Mouse (Mus musculus): ENCODE measurements around the gene Fto. TPM values are rescaled to one million over a fixed set of nuclear protein-coding genes. Genes with fewer than 3 reads are reported as not detected.
A peak's percentile ranks its signal among the peaks of the same experiment; 100 is the strongest.

Fto gene
- polyA plus RNA-seq (2021), result 63.7 TPM

- ChIA-PET CTCF (interaction anchor here (1.0 kb wide), 1 partner anchor 17 kb away, joined by 3 read pairs; no protein-coding TSS in a partner anchor), POLR2A (interaction anchor here (1.0 to 1.3 kb wide), 2 partner anchors 9 to 14 kb away, joined by 3 read pairs; no protein-coding TSS in a partner anchor)
- ATAC-seq, result peak; percentile 100
- peak; percentile 98 for DNase-seq (ENCODE audit: low read depth, low spot score)
- TF ChIP-seq CTCF (IDR thresholded peaks at IDR 0.05), result peak; percentile 45
- H3K27me3 ChIP-seq, result no peaks in the 10 kb centered on the region
- in situ Hi-C loops (cut with MboI; ENCODE audit: low pct_unique_long_range_greater_than_20kb), result no loop called here
Observed at GRCm38 (mm10) chr8:91312835-91313832, at the start of gene Fto, which contains the start of gene Rpgrip1l. TSS of gene Fto (plus strand) at chr8:91313525. TSS of gene Rpgrip1l (minus strand) at chr8:91313262.

- in situ Hi-C loops (cut with MboI; ENCODE audit: low pct_unique_long_range_greater_than_20kb), result no loop called here
- CTCF ChIA-PET, result no interaction called here
Observed at GRCm38 (mm10) chr8:91263939-91264338, 49.4 kb upstream of the Fto start.

GRCm38 (mm10) chr8:91264564-91264963 lies 48.8 kb upstream of the Fto start:
- in situ Hi-C loops (cut with MboI; ENCODE audit: low pct_unique_long_range_greater_than_20kb), result no loop called here
- no peak for TF ChIP-seq CTCF (IDR thresholded peaks at IDR 0.05)
- POLR2A ChIA-PET, result no interaction called here
- DNase-seq (ENCODE audit: low read depth, low spot score) (no peak), ATAC-seq (no peak)
- CTCF ChIA-PET, result no interaction called here
- H3K27me3 ChIP-seq, result no peaks in the 10 kb centered on the region

More at GRCm38 (mm10) chr8:91263939-91264338, 49.4 kb upstream of the Fto start:
- TF ChIP-seq CTCF (IDR thresholded peaks at IDR 0.05), result no peak
- DNase-seq (ENCODE audit: low read depth, low spot score) (no peak), ATAC-seq (no peak)
- POLR2A ChIA-PET, result no interaction called here
- H3K27me3 ChIP-seq, result no peaks in the 10 kb centered on the region

DNA sequence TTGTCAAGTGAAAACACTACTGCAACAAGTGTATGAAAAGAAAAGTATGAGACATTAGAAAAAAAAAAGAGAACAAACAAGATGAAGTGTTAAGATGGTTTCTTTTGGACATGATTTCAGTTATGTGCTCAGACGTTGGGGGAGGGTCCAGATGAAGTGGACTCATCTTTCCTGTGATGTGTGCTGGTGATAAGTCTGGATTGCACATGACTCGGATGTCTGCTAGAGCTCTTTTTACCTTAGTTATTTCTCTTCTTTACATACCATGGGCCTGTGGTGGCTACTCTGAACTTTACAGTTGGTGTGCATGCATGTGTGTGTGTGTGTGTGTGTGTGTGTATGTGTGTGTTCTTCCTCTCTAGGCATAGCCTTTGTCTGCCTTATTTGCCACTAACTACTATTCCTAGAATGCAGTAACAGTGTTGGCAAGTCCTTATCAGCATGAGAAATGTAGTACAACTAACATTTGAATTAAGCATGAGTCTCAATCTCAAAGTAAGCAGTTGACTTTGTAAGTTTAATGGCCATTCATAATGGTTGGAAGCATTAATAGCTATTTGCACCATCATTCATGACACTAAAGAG lies 43.9 kb upstream of the Fto start:
- ChIA-PET POLR2A (no interaction called here), CTCF (no interaction called here)
- no peak for DNase-seq (ENCODE audit: low read depth, low spot score)
- no peaks in the 10 kb centered on the region for H3K27me3 ChIP-seq
- no peak for TF ChIP-seq CTCF (IDR thresholded peaks at IDR 0.05)
- in situ Hi-C loops (cut with MboI; ENCODE audit: low pct_unique_long_range_greater_than_20kb), result no loop called here
- ATAC-seq, result no peak

DNA sequence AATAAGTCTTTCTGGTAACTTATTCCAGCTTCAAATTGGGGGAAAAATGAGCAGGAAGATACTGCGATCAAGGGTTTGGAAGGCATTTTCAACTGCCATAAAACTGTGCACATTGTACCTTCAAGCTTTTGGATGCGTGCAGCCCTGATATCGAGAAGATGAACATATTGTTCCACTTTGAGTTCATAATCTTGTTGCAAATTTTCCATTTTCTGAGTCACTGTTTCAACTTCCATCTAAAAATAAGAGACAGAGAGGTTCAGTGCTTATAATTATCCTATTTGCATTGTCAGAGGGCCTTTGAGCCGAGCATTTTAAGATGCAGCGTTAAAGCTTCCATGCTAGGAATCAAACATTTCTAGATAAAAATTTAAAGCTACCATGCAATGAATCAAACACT lies 39.8 kb upstream of the Fto start:
- in situ Hi-C loops (cut with MboI; ENCODE audit: low pct_unique_long_range_greater_than_20kb), result no loop called here
- DNase-seq (ENCODE audit: low read depth, low spot score) (no peak), ATAC-seq (no peak)
- TF ChIP-seq CTCF (IDR thresholded peaks at IDR 0.05), result no peak
- no peaks in the 10 kb centered on the region for H3K27me3 ChIP-seq
- CTCF ChIA-PET, result interaction anchor here (0.8 to 1.3 kb wide), 4 partner anchors 16 to 1483 kb away, joined by 3 to 4 read pairs (median 3); no protein-coding TSS in a partner anchor
- POLR2A ChIA-PET, result no interaction called here

- peak; percentile 61 for TF ChIP-seq CTCF (IDR thresholded peaks at IDR 0.05)
- H3K27me3 ChIP-seq, result no peaks in the 10 kb centered on the region
- CTCF ChIA-PET, result interaction anchor here (1.0 kb wide), 1 partner anchor 13 kb away, joined by 3 read pairs; no protein-coding TSS in a partner anchor
- POLR2A ChIA-PET, result no interaction called here
- no peak for ATAC-seq
- in situ Hi-C loops (cut with MboI; ENCODE audit: low pct_unique_long_range_greater_than_20kb), result no loop called here
- DNase-seq (ENCODE audit: low read depth, low spot score), result no peak
Observed at GRCm38 (mm10) chr8:91276337-91276736, 37.0 kb upstream of the Fto start.

GRCm38 (mm10) chr8:91278060-91278459 lies 35.3 kb upstream of the Fto start:
- ATAC-seq (no peak), DNase-seq (ENCODE audit: low read depth, low spot score) (no peak)
- in situ Hi-C loops (cut with MboI; ENCODE audit: low pct_unique_long_range_greater_than_20kb), result no loop called here
- POLR2A ChIA-PET, result no interaction called here
- H3K27me3 ChIP-seq, result no peaks in the 10 kb centered on the region
- CTCF ChIA-PET, result no interaction called here
- TF ChIP-seq CTCF (IDR thresholded peaks at IDR 0.05), result no peak

DNA sequence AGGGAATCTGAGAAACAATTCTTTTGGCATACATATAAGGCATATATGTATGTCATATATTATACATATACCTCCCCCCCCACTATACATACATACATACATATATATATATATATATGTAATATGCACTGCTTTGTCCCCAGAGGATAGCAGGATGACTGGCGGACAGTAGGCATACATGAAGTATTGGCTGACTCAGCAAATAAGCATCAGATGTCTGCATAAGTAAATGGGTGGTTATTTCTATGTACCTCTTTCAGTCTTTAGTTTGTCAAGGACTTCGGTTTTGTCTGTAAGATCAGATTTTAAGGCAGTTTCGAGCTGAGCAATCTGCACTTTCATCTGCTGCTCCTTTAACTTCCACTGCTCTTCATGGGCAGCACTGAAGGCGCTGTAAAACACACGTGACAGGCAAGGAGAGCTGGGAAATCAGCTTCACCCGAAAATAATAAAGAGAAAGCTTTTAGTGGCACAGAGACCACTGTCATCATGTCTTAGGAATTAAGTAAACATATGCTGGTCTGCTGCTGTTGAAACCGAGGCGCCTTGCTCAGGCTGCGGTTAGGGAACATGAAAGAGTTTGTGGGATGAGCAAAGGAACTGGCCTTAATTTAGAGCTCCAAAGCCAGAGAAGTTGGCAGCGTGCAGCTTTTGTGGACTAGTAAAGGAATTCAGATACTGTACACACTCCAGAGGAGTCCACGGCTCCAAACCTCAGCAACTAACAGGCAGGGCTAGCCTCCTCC lies 32.7 kb upstream of the Fto start:
- ChIA-PET POLR2A (no interaction called here), CTCF (interaction anchor here (0.8 kb wide), 1 partner anchor 17 kb away, joined by 3 read pairs; no protein-coding TSS in a partner anchor)
- in situ Hi-C loops (cut with MboI; ENCODE audit: low pct_unique_long_range_greater_than_20kb), result no loop called here
- no peak for DNase-seq (ENCODE audit: low read depth, low spot score)
- no peak for ATAC-seq
- H3K27me3 ChIP-seq, result no peaks in the 10 kb centered on the region
- TF ChIP-seq CTCF (IDR thresholded peaks at IDR 0.05), result no peak

DNA sequence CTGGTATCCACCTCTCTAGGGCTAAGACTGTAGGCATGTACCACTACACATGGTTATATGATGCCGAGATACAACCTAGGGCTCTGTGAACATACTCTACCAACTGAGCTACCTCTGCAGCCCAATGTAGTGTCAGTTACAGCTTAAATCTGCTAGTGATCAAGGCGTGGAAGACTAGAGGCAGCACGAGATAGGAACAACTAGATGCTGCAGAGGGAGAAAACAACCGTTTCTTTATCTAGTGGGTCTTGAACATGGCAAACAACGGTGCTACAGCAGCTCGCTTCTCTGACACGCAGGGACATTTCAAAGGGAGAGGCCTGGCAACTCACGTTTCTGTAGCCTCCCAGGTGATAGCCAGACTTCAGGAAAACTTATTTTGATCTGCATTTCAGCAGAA lies 31.8 kb upstream of the Fto start:
- POLR2A ChIA-PET, result no interaction called here
- DNase-seq (ENCODE audit: low read depth, low spot score) (no peak), ATAC-seq (no peak)
- in situ Hi-C loops (cut with MboI; ENCODE audit: low pct_unique_long_range_greater_than_20kb), result no loop called here
- no peak for TF ChIP-seq CTCF (IDR thresholded peaks at IDR 0.05)
- no peaks in the 10 kb centered on the region for H3K27me3 ChIP-seq
- CTCF ChIA-PET, result interaction anchor here (0.6 kb wide), 1 partner anchor 9 kb away, joined by 3 read pairs; no protein-coding TSS in a partner anchor

DNA sequence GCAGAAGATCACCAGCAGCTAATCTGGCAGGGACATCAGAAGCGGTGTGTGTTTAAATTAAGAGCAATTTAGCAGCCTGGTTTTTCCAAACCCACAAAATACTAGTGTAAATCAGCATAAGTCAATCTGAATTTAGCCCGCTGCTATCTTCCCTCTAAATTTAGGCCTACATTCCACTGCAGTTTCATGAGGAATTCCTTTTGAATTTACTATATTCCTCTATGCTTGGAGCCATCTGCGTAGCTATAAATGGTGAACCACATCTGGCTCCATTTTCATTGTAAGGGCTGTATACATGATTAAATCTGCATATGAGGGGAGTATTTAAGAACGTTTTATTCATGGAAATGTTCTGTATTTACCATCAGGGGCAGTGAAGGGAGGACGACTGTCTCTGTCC lies 30.7 kb upstream of the Fto start:
- CTCF ChIA-PET, result no interaction called here
- no peak for ATAC-seq
- in situ Hi-C loops (cut with MboI; ENCODE audit: low pct_unique_long_range_greater_than_20kb), result no loop called here
- DNase-seq (ENCODE audit: low read depth, low spot score), result no peak
- POLR2A ChIA-PET, result no interaction called here
- no peaks in the 10 kb centered on the region for H3K27me3 ChIP-seq
- no peak for TF ChIP-seq CTCF (IDR thresholded peaks at IDR 0.05)

Data from Patski (cell line).